Comparison of ENCODE assay signal across 21 mouse cellular contexts in genomic region chr17:28787507-28787906, GRCm38 (mm10). TPM values are rescaled to one million over a fixed set of nuclear protein-coding genes. Genes with fewer than 3 reads are reported as not detected.
"Had no signal": no experiment of that assay in that cellular context is flagged by ENCODE, and none has a peak within 500 bp of the region (broad histone marks: within the 10 kb centered on the region; RNA-seq: fewer than 3 reads in every experiment).

No protein-coding gene starts in this region.

- H3K36me3 ChIP-seq: midbrain, embryonic 10.5 days; midbrain, embryonic 13.5 days; neural tube, embryonic 13.5 days; neural tube, embryonic 15.5 days; stomach, embryonic 15.5 days had no signal

- H3K4me3 ChIP-seq: midbrain, embryonic 10.5 days; midbrain, embryonic 13.5 days; myocyte; neural tube, embryonic 13.5 days; neural tube, embryonic 15.5 days; stomach, embryonic 15.5 days had no signal

- DNase-seq: lung, adult 18-20 months; lung, embryonic 14.5 days; lung, postnatal 10 days; lung, postnatal 4 days; retina, postnatal 1 day; right cerebral cortex, adult 18-20 months; right cerebral cortex, postnatal 25 days; right cerebral cortex, postnatal 4 days; spleen, adult 18-20 months; thymus, adult 2 months; thymus, postnatal 25 days; thymus, postnatal 4 days had no signal

- H3K27me3 ChIP-seq: midbrain, embryonic 13.5 days; neural tube, embryonic 13.5 days; neural tube, embryonic 15.5 days; stomach, embryonic 15.5 days had no signal

- H3K4me1 ChIP-seq: midbrain, embryonic 13.5 days; neural tube, embryonic 13.5 days; neural tube, embryonic 15.5 days; stomach, embryonic 15.5 days had no signal

- H3K9ac ChIP-seq: lung, embryonic 14.5 days; midbrain, embryonic 13.5 days; neural tube, embryonic 13.5 days; neural tube, embryonic 15.5 days; stomach, embryonic 15.5 days had no signal

- H3K27ac ChIP-seq: midbrain, embryonic 10.5 days; midbrain, embryonic 13.5 days; neural tube, embryonic 13.5 days; neural tube, embryonic 15.5 days; stomach, embryonic 15.5 days; stomach, postnatal 0 days had no signal

- ATAC-seq: midbrain, embryonic 13.5 days; midbrain, embryonic 16.5 days had no signal

- H3K4me2 ChIP-seq: lung, embryonic 14.5 days; midbrain, embryonic 13.5 days; neural tube, embryonic 13.5 days; neural tube, embryonic 15.5 days; stomach, embryonic 15.5 days had no signal

- H3K9me3 ChIP-seq: midbrain, embryonic 10.5 days; midbrain, embryonic 13.5 days; neural tube, embryonic 13.5 days; neural tube, embryonic 15.5 days; stomach, embryonic 15.5 days had no signal

RNA-seq across cellular contexts. Expression of gene Mapk13, which starts 18.4 kb away (rescaled TPM):
- total RNA-seq: megakaryocyte-erythroid progenitor cell, adult 5-6 weeks had no signal
